Mouse (Mus musculus): Measurements from ENCODE around the gene Poll. TPM values are rescaled to one million over a fixed set of nuclear protein-coding genes. Genes with fewer than 3 reads are reported as not detected.

The Poll gene
- polyA plus RNA-seq, 1 experiment from 2014 or later, result 12.5 TPM

DNA sequence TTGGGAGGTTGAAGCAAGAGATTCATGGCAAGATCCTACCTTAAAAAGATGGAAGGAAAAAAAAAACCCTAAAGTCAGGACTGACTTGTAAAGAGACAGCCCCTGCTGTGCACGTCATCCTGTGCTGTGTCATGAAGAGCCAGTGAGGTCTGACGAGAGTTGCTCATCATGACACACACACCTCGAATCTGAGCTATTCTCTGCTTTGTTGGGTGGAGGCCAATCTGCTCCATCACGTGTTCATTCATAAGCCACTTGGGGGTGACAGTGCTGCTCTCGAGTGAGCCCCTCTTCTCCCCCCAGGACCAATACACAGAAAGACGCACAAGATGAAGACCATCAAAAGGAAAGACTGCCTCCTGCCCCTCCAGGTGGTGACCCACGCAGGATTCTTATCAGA is 26.7 kb downstream of the Poll start:
- H3K4me1 ChIP-seq (replicated peaks; ENCODE audit: insufficient read depth, low read length), result no peaks in the 10 kb centered on the region; the same call in 1 of the 2 replicates
- H3K27me3 ChIP-seq (ENCODE audit: insufficient read depth, low read length), result peaks cover 3% of the 10 kb centered on the region; the same call in 1 of the 2 replicates
- no peak overlapping the region for H3K4me3 ChIP-seq (replicated peaks; ENCODE audit: low read depth, low read length)
- H3K36me3 ChIP-seq (ENCODE audit: insufficient read depth, low read length), result peaks cover 5% of the 10 kb centered on the region; the same call in 1 of the 2 replicates
- H3K9ac ChIP-seq (ENCODE audit: low read depth, low read length), result no peak overlapping the region
- ATAC-seq (replicated peaks; ENCODE audit: low FRiP score, low read depth) (no peak), DNase-seq (ENCODE audit: low spot score) (no peak)
- H3K9me3 ChIP-seq (replicated peaks; ENCODE audit: low read length), result no peaks in the 10 kb centered on the region
- TF ChIP-seq CTCF (IDR thresholded peaks at IDR 0.05; ENCODE audit: low read depth), result no peak
- 67% methylated on average over 7 of the region's 7 CpGs for WGBS
- no peak overlapping the region for H3K4me2 ChIP-seq (ENCODE audit: low read length)
- no peak overlapping the region for H3K27ac ChIP-seq

GRCm38 (mm10) chr19:45531554-45531953 is 28.8 kb downstream of the Poll start:
- ATAC-seq (replicated peaks; ENCODE audit: low FRiP score, low read depth) (no peak), DNase-seq (ENCODE audit: low spot score) (no peak)
- Histone ChIP-seq H3K4me2 (ENCODE audit: low read length) (no peak overlapping the region), H3K27ac (no peak overlapping the region), H3K27me3 (ENCODE audit: insufficient read depth, low read length) (peaks cover 3% of the 10 kb centered on the region; the same call in 1 of the 2 replicates), H3K36me3 (ENCODE audit: insufficient read depth, low read length) (peaks cover 23% of the 10 kb centered on the region), H3K4me3 (replicated peaks; ENCODE audit: low read depth, low read length) (no peak overlapping the region), H3K4me1 (replicated peaks; ENCODE audit: insufficient read depth, low read length) (no peaks in the 10 kb centered on the region; the same call in 1 of the 2 replicates), H3K9ac (ENCODE audit: low read depth, low read length) (no peak overlapping the region), H3K9me3 (replicated peaks; ENCODE audit: low read length) (no peaks in the 10 kb centered on the region)
- no peak for TF ChIP-seq CTCF (IDR thresholded peaks at IDR 0.05; ENCODE audit: low read depth)
- 40% methylated on average over 6 of the region's 6 CpGs for WGBS

DNA sequence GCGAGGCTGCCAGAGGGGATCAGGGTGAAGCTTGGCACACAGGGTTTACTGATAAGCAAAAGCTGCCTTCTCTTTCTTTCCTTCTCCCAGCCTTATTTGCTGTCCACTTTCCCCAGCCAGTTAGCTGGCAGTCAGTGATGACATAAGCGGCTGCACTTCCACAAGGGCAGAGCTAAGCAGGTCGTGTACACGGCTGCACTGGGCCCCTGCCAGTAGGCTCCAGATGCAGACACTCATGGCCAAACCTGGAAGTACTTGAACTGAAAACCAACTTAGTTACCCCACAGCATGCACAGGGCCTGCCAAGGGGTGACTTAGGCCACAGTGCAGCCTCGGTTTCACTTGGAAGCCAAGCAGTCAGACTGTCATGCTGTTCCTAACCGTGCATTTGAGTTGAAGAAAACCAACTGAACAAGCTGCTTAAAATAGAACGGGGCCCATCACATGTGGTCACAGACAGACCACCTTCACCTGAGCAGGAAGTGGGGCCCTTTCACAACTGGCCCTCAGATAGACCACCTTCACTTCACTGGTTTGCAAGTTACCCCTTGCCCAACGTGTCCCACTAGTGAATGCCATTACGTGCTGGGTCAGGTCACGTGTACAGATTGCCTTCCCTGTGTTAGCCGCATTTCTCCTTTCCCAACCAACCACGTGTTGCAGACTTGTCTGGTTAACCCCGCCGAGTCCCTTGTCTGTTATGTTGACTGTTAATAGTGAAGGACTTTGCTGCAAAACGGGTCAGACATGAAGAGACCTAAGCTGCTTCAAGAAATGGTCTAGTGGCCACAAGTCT is 29.9 kb downstream of the Poll start:
- Histone ChIP-seq H3K36me3 (ENCODE audit: insufficient read depth, low read length) (peaks cover 23% of the 10 kb centered on the region), H3K27ac (no peak overlapping the region), H3K4me1 (replicated peaks; ENCODE audit: insufficient read depth, low read length) (no peaks in the 10 kb centered on the region; the same call in 1 of the 2 replicates), H3K4me3 (replicated peaks; ENCODE audit: low read depth, low read length) (no peak overlapping the region), H3K9ac (ENCODE audit: low read depth, low read length) (no peak overlapping the region), H3K9me3 (replicated peaks; ENCODE audit: low read length) (no peaks in the 10 kb centered on the region), H3K4me2 (ENCODE audit: low read length) (no peak overlapping the region), H3K27me3 (ENCODE audit: insufficient read depth, low read length) (peaks cover 3% of the 10 kb centered on the region; the same call in 1 of the 2 replicates)
- WGBS, result 75% methylated on average over 15 of the region's 15 CpGs
- TF ChIP-seq CTCF (IDR thresholded peaks at IDR 0.05; ENCODE audit: low read depth), result no peak
- DNase-seq (ENCODE audit: low spot score), result no peak
- ATAC-seq (replicated peaks; ENCODE audit: low FRiP score, low read depth), result no peak

DNA sequence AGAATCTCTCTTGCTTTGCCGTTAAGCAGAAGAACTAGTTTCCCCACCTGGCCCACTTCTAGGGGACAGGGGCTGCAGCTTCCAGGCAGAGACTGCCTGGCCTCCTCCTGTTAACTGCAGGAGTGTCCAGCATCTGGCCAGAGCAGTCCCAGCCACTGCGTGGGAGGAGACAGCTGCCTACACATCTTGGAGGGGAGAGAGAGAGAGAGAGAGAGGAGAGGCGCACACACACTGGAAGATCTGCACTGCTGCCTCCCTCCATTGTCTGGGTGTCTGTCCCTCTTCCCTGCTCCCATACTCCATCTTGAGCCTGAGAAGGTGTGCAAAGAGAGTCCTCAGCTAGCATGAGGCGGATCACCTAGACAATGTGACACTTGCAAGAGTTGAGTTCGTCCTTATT is 31.0 kb downstream of the Poll start:
- Histone ChIP-seq H3K27me3 (ENCODE audit: insufficient read depth, low read length) (no peaks in the 10 kb centered on the region), H3K9ac (ENCODE audit: low read depth, low read length) (no peak overlapping the region), H3K9me3 (replicated peaks; ENCODE audit: low read length) (no peaks in the 10 kb centered on the region), H3K36me3 (ENCODE audit: insufficient read depth, low read length) (peaks cover 23% of the 10 kb centered on the region), H3K4me3 (replicated peaks; ENCODE audit: low read depth, low read length) (no peak overlapping the region), H3K4me1 (replicated peaks; ENCODE audit: insufficient read depth, low read length) (no peaks in the 10 kb centered on the region), H3K27ac (no peak overlapping the region), H3K4me2 (ENCODE audit: low read length) (no peak overlapping the region)
- TF ChIP-seq CTCF (IDR thresholded peaks at IDR 0.05; ENCODE audit: low read depth), result no peak
- no peak; the same call in 1 of the 2 replicates for ATAC-seq (replicated peaks; ENCODE audit: low FRiP score, low read depth)
- peak; percentile 58 for DNase-seq (ENCODE audit: low spot score)
- WGBS, result 60% methylated on average over 5 of the region's 5 CpGs

- ATAC-seq (replicated peaks; ENCODE audit: low FRiP score, low read depth) (no peak), DNase-seq (ENCODE audit: low spot score) (no peak)
- no peaks in the 10 kb centered on the region for H3K27me3 ChIP-seq (ENCODE audit: insufficient read depth, low read length)
- H3K36me3 ChIP-seq (ENCODE audit: insufficient read depth, low read length), result peaks cover 23% of the 10 kb centered on the region
- H3K4me3 ChIP-seq (replicated peaks; ENCODE audit: low read depth, low read length), result no peak overlapping the region
- TF ChIP-seq CTCF (IDR thresholded peaks at IDR 0.05; ENCODE audit: low read depth), result no peak
- 88% methylated on average over 10 of the region's 10 CpGs for WGBS
- H3K27ac ChIP-seq, result no peak overlapping the region
- no peaks in the 10 kb centered on the region for H3K4me1 ChIP-seq (replicated peaks; ENCODE audit: insufficient read depth, low read length)
- H3K9me3 ChIP-seq (replicated peaks; ENCODE audit: low read length), result no peaks in the 10 kb centered on the region
- no peak overlapping the region for H3K4me2 ChIP-seq (ENCODE audit: low read length)
- H3K9ac ChIP-seq (ENCODE audit: low read depth, low read length), result no peak overlapping the region
Observed at GRCm38 (mm10) chr19:45527931-45528534, 32.3 kb downstream of the Poll start.

- no peaks in the 10 kb centered on the region for H3K27me3 ChIP-seq (ENCODE audit: insufficient read depth, low read length)
- no peak overlapping the region for H3K9ac ChIP-seq (ENCODE audit: low read depth, low read length)
- no peak overlapping the region for H3K27ac ChIP-seq
- TF ChIP-seq CTCF (IDR thresholded peaks at IDR 0.05; ENCODE audit: low read depth), result no peak
- DNase-seq (ENCODE audit: low spot score) (no peak), ATAC-seq (replicated peaks; ENCODE audit: low FRiP score, low read depth) (no peak)
- H3K4me2 ChIP-seq (ENCODE audit: low read length), result no peak overlapping the region
- H3K36me3 ChIP-seq (ENCODE audit: insufficient read depth, low read length), result peaks cover 23% of the 10 kb centered on the region
- no peaks in the 10 kb centered on the region for H3K4me1 ChIP-seq (replicated peaks; ENCODE audit: insufficient read depth, low read length)
- H3K4me3 ChIP-seq (replicated peaks; ENCODE audit: low read depth, low read length), result no peak overlapping the region
- H3K9me3 ChIP-seq (replicated peaks; ENCODE audit: low read length), result no peaks in the 10 kb centered on the region
- WGBS, result 90% methylated on average over 7 of the region's 7 CpGs
Observed at GRCm38 (mm10) chr19:45527382-45527781, 32.9 kb downstream of the Poll start.
